Mouse (Mus musculus) CH12.LX (cell line): ENCODE data around the gene Acox2. TPM values are rescaled to one million over a fixed set of nuclear protein-coding genes. Genes with fewer than 3 reads are reported as not detected.

Experiments
- DNase-seq: peaks from one replicate; pipeline ENCODE4 v3.0.0-alpha.2; 2013; ENCODE audit errors: extremely low read depth
- H3K27ac ChIP-seq: 2 replicates; pipeline ENCODE4 v1.5.1; 2012; ENCODE audit warnings: low read depth, mild to moderate bottlenecking, control low read depth, moderate library complexity; ENCODE audit not compliant: insufficient read depth
- H3K27me3 ChIP-seq: replicated peaks from 2 replicates; pipeline ENCODE3; 2012; ENCODE audit warnings: inconsistent platforms
- H3K36me3 ChIP-seq, 2 experiments: replicated peaks in 1 of 2; 2 replicates each; pipeline versions ENCODE3 to v1.6.1; 2012; ENCODE audit warnings: inconsistent platforms in 1 of 2, low read length in 1 of 2, mild to moderate bottlenecking in 1 of 2, mixed read lengths in 1 of 2, moderate library complexity in 1 of 2; ENCODE audit not compliant: control insufficient read depth in 1 of 2, insufficient read depth in 1 of 2
- H3K4me1 ChIP-seq, 2 experiments: 2 replicates each; pipeline ENCODE4 v1.6.1; 2012; ENCODE audit warnings: inconsistent platforms in 1 of 2, moderate library complexity in 1 of 2; ENCODE audit not compliant: insufficient read depth in 2 of 2, control insufficient read depth in 1 of 2
- H3K4me2 ChIP-seq: 2 replicates; pipeline ENCODE4 v1.6.1; 2012; ENCODE audit warnings: low read depth, mild to moderate bottlenecking, control low read depth; ENCODE audit not compliant: poor library complexity, insufficient read depth, severe bottlenecking
- H3K4me3 ChIP-seq, 3 experiments: fragments of 150-350 bp in 1 of 3; sonication (generic) in 1 of 3; replicated peaks in 1 of 3; 2 replicates each; pipeline versions ENCODE3 to v1.5.1; 2011 to 2012; ENCODE audit warnings: low read depth in 2 of 3, low read length in 2 of 3, mild to moderate bottlenecking in 2 of 3, moderate library complexity in 2 of 3, control low read depth in 1 of 3, improper control_type of control experiment in 1 of 3, inconsistent platforms in 1 of 3, mixed read lengths in 1 of 3; ENCODE audit not compliant: poor library complexity in 1 of 3
- H3K79me2 ChIP-seq: replicated peaks from 2 replicates; pipeline ENCODE4 v1.6.1; 2012; ENCODE audit warnings: mild to moderate bottlenecking, moderate library complexity; ENCODE audit not compliant: control insufficient read depth, poor library complexity, insufficient read depth, severe bottlenecking; ENCODE audit errors: extremely low read depth
- H3K9ac ChIP-seq: 2 replicates; pipeline ENCODE4 v1.6.1; 2012; ENCODE audit warnings: low read depth, mild to moderate bottlenecking, control low read depth, moderate library complexity; ENCODE audit not compliant: insufficient read depth
- H3K9me3 ChIP-seq: replicated peaks from 2 replicates; pipeline ENCODE3; 2012; ENCODE audit warnings: low read length, inconsistent platforms, mixed read lengths
- BHLHE40 ChIP-seq: IDR thresholded peaks from 2 replicates; pipeline ENCODE4 v1.6.1; 2011; ENCODE audit warnings: mild to moderate bottlenecking, low read depth, low read length, improper control_type of control experiment
- CHD1 ChIP-seq: IDR thresholded peaks from 2 replicates; pipeline ENCODE4 v1.6.1; 2012; ENCODE audit warnings: low read depth, low read length, improper control_type of control experiment, inconsistent platforms
- CTCF ChIP-seq, 2 experiments: IDR thresholded peaks in 1 of 2; conservative IDR thresholded peaks in 1 of 2; 2 replicates each; pipeline ENCODE4 v1.5.1; 2011 to 2012; ENCODE audit warnings: low read depth in 2 of 2, low read length in 2 of 2, improper control_type of control experiment in 1 of 2, inconsistent platforms in 1 of 2, mild to moderate bottlenecking in 1 of 2, moderate library complexity in 1 of 2
- E2F4 ChIP-seq: IDR thresholded peaks from 2 replicates; pipeline ENCODE4 v1.6.1; 2011; ENCODE audit warnings: low read depth, low read length, improper control_type of control experiment; ENCODE audit not compliant: insufficient replicate concordance
- ELF1 ChIP-seq: IDR thresholded peaks from 2 replicates; pipeline ENCODE4 v1.6.1; 2014; ENCODE audit warnings: low read depth, mild to moderate bottlenecking, inconsistent platforms, low read length, improper control_type of control experiment
- EP300 ChIP-seq: IDR thresholded peaks from 2 replicates; pipeline ENCODE4 v1.6.1; 2011; ENCODE audit warnings: low read length, improper control_type of control experiment
- ETS1 ChIP-seq: conservative IDR thresholded peaks from 2 replicates; pipeline ENCODE4 v1.6.1; 2012; ENCODE audit warnings: low read depth, mild to moderate bottlenecking, inconsistent platforms, low read length, improper control_type of control experiment, moderate library complexity
- HCFC1 ChIP-seq: IDR thresholded peaks from 2 replicates; pipeline ENCODE4 v1.6.1; 2012; ENCODE audit warnings: low read depth, mild to moderate bottlenecking, inconsistent platforms, low read length, improper control_type of control experiment
- IRF4 ChIP-seq: IDR thresholded peaks from 2 replicates; pipeline ENCODE4 v1.6.1; 2014; ENCODE audit warnings: low read depth, mild to moderate bottlenecking, inconsistent platforms, low read length, improper control_type of control experiment
- JUN ChIP-seq: IDR thresholded peaks from 2 replicates; pipeline ENCODE4 v1.6.1; 2011; ENCODE audit warnings: low read depth, mild to moderate bottlenecking, low read length, improper control_type of control experiment, moderate library complexity; ENCODE audit not compliant: insufficient read depth
- MAZ ChIP-seq: IDR thresholded peaks from 2 replicates; pipeline ENCODE4 v1.6.1; 2012; ENCODE audit warnings: low read depth, mild to moderate bottlenecking, inconsistent platforms, low read length, improper control_type of control experiment, moderate library complexity
- MEF2A ChIP-seq: IDR thresholded peaks from 2 replicates; pipeline ENCODE4 v1.6.1; 2014; ENCODE audit warnings: low read depth, mild to moderate bottlenecking, inconsistent platforms, low read length, improper control_type of control experiment, borderline replicate concordance
- MXI1 ChIP-seq: IDR thresholded peaks from 2 replicates; pipeline ENCODE4 v1.6.1; 2011; ENCODE audit warnings: mild to moderate bottlenecking, low read depth, low read length, improper control_type of control experiment
- MYC ChIP-seq: IDR thresholded peaks from 2 replicates; pipeline ENCODE4 v1.6.1; 2011; ENCODE audit warnings: low read depth, mild to moderate bottlenecking, improper control_type of control experiment, low read length
- POLR2AphosphoS2 ChIP-seq: IDR thresholded peaks from 2 replicates; pipeline ENCODE4 v1.6.1; 2011; ENCODE audit warnings: low read depth, low read length, improper control_type of control experiment
- RAD21 ChIP-seq: IDR thresholded peaks from 2 replicates; pipeline ENCODE4 v1.6.1; 2011; ENCODE audit warnings: low read depth, mild to moderate bottlenecking, low read length, improper control_type of control experiment, moderate library complexity
- SIN3A ChIP-seq: IDR thresholded peaks from 2 replicates; pipeline ENCODE4 v1.6.1; 2012; ENCODE audit warnings: low read length, improper control_type of control experiment, inconsistent platforms
- SMC3 ChIP-seq: IDR thresholded peaks from 2 replicates; pipeline ENCODE4 v1.6.1; 2011; ENCODE audit warnings: low read depth, low read length, improper control_type of control experiment
- TBP ChIP-seq: conservative IDR thresholded peaks from 2 replicates; pipeline ENCODE4 v1.6.1; 2011; ENCODE audit warnings: low read depth, low read length, improper control_type of control experiment
- UBTF ChIP-seq: IDR thresholded peaks from 2 replicates; pipeline ENCODE4 v1.6.1; 2012; ENCODE audit warnings: low read depth, mild to moderate bottlenecking, inconsistent platforms, low read length, improper control_type of control experiment, moderate library complexity
- USF1 ChIP-seq: IDR thresholded peaks from 2 replicates; pipeline ENCODE4 v1.6.1; 2014; ENCODE audit warnings: low read depth, mild to moderate bottlenecking, inconsistent platforms, low read length, improper control_type of control experiment
- USF2 ChIP-seq: conservative IDR thresholded peaks from 2 replicates; pipeline ENCODE4 v1.6.1; 2011; ENCODE audit warnings: low read depth, low read length, improper control_type of control experiment
- ZNF384 ChIP-seq: IDR thresholded peaks from 2 replicates; pipeline ENCODE4 v1.6.1; 2012; ENCODE audit warnings: low read depth, low read length, improper control_type of control experiment, inconsistent platforms
- dilution Hi-C: fragments of 300-500 bp; cut with MboI; formaldehyde crosslinking; loops from 2 replicates; pipeline ENCODE4 v1.14.3; 2020; ENCODE audit warnings: low sequenced_read_pairs; ENCODE audit not compliant: extremely low pct_unique_long_range_greater_than_20kb, extremely low pct_ligation_motif_present
- in situ Hi-C: fragments of 300-500 bp; cut with MboI; formaldehyde crosslinking; loops from 3 replicates; pipeline ENCODE4 v1.14.3; 2019; ENCODE audit warnings: low sequenced_read_pairs, low pct_ligation_motif_present, low pct_unique_long_range_greater_than_20kb, mixed read lengths
- polyA plus RNA-seq: library from polyadenylated mRNA; unstranded; fragments of >175 nt; gene quantifications from 2 replicates; pipeline ENCODE4 v1.2.1, GENCODE M21; 2012; ENCODE audit warnings: low read depth; ENCODE audit not compliant: insufficient read length
- total RNA-seq, 2 experiments: library from RNA; depleted of rRNA; stranded (reverse); fragments of 300-350 nt in 1 of 2; fragments of >200 nt in 1 of 2; gene quantifications; 2 replicates each; pipeline ENCODE4 v1.2.3; 2012 to 2014

The Acox2 gene
- total and polyA plus RNA-seq, 3 experiments = not detected

GRCm38 (mm10) chr14:8256072-8256471 is 3.1 kb downstream of the Acox2 start:
- no peak for DNase-seq
- no peaks in the 10 kb centered on the region for H3K79me2 ChIP-seq
- H3K4me1 ChIP-seq = peaks cover 0 to 14% of the 10 kb centered on the region in 2 experiments; a peak in 2 of 4 replicates
- no peaks in the 10 kb centered on the region for H3K9me3 ChIP-seq
- TF ChIP-seq HCFC1 (no peak), E2F4 (no peak), CTCF (conservative IDR thresholded peaks at IDR 0.05 in 1 of 2, IDR thresholded peaks at IDR 0.05 in 1 of 2; ENCODE audit: low read depth in 2 of 2, low read length in 2 of 2) (no peak), POLR2AphosphoS2 (no peak), IRF4 (no peak), USF2 (no peak), JUN (no peak), ELF1 (no peak), MEF2A (no peak), MAZ (no peak), SMC3 (no peak), TBP (no peak), EP300 (no peak), SIN3A (no peak), UBTF (no peak), ETS1 (no peak), CHD1 (no peak), MXI1 (no peak), USF1 (no peak), ZNF384 (no peak)
- H3K27ac ChIP-seq = no peak overlapping the region
- dilution Hi-C loops (no loop called here), in situ Hi-C loops (no loop called here)
- H3K27me3 ChIP-seq = peaks cover 24% of the 10 kb centered on the region
- no peaks in the 10 kb centered on the region for H3K36me3 ChIP-seq
- no peak overlapping the region for H3K4me2 ChIP-seq
- H3K4me3 ChIP-seq = no peak overlapping the region
- H3K9ac ChIP-seq = no peak overlapping the region

GRCm38 (mm10) chr14:8255076-8255729 is 4.0 kb downstream of the Acox2 start:
- no peaks in the 10 kb centered on the region for H3K79me2 ChIP-seq
- peak in 1 of 2 experiments; percentile 69; a peak in 2 of 4 replicates for TF ChIP-seq CTCF (conservative IDR thresholded peaks at IDR 0.05 in 1 of 2, IDR thresholded peaks at IDR 0.05 in 1 of 2; ENCODE audit: low read depth in 2 of 2, low read length in 2 of 2)
- TF ChIP-seq SMC3 = peak; percentile 74
- TF ChIP-seq BHLHE40 = peak; percentile 34; the same call in 1 of the 2 replicates
- no peak for TF ChIP-seq POLR2AphosphoS2
- TF ChIP-seq RAD21 = peak; percentile 51
- 0 out of 2 replicates have a peak, but pooled peaks have one; percentile 37 for TF ChIP-seq MYC
- TF ChIP-seq, all 38 proteins: peak for 5
- dilution Hi-C loops (no loop called here), in situ Hi-C loops (no loop called here)
- Histone ChIP-seq H3K4me2 (no peak overlapping the region), H3K36me3 (no peaks in the 10 kb centered on the region), H3K9me3 (no peaks in the 10 kb centered on the region), H3K27ac (no peak overlapping the region), H3K27me3 (peaks cover 24% of the 10 kb centered on the region), H3K4me1 (peaks cover 0 to 14% of the 10 kb centered on the region in 2 experiments; a peak in 2 of 4 replicates), H3K9ac (no peak overlapping the region), H3K4me3 (no peak overlapping the region)
- DNase-seq = peak; percentile 52
